Mouse (Mus musculus) yolk sac, embryonic 10.5 days (tissue): ENCODE results near the gene Plpp1.

ENCODE experiments used
- DNase-seq: peaks from one replicate; pipeline ENCODE4 v3.0.0-alpha.2; 2017; ENCODE audit warnings: low spot score

Plpp1 gene

DNA sequence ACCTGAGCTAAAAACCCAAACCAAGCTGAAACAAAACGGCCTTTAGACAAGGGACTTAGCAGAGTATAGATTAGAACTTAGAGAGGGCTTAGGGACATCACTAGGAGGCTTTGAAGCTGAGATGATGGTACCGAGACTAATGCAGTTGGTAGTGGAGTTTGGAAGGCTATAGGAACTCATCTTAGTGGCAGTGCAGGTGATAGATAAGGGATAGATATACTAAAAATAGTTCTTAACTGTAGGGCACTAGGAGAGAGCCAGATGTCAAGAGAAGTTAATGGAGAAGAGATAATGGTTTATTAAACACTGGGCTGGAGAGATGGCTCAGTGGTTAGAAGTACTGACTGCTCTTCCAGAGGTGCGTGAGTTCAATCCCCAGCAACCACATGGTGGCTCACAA lies 15.4 kb downstream of the Plpp1 start:
- DNase-seq, result no peak

DNA sequence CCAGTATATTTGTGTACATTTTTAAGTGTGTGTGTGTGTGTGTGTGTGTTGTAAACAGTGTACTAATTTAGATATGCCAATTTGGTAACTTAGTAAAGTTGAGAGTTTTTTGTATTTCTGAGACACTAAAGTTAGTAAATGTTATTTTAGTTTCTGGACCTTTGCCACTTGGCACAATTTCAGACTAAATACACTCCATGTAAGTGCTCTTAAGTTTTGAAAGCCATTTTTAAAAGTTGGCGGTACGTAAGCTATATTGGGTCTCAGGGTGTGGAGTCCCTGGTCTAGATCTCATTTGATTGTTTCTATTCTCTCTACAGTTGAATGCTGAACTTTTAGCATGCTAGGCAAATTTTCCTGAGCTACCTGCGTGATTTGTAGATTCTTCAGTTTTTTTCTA lies 17.5 kb downstream of the Plpp1 start:
- no peak for DNase-seq

DNA sequence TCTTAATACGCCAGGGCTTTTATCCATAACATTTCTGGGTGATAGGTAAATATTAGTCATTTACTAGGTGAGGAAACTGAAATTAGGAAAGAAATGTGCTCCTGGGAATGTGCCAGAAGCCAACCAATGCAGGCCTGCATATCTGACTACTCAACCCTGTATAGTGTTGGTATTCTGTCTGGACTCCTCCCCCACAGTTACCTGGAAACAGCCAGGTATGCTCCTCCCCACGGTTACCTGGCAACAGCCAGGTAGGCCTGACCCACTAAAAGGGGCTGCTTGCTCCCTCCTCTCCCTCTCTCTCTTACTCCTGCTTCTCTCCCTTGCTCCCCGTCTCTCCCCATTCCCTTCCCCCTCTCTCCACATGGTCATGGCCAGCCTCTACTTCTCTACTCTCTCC lies 21.8 kb downstream of the Plpp1 start:
- no peak for DNase-seq

DNA sequence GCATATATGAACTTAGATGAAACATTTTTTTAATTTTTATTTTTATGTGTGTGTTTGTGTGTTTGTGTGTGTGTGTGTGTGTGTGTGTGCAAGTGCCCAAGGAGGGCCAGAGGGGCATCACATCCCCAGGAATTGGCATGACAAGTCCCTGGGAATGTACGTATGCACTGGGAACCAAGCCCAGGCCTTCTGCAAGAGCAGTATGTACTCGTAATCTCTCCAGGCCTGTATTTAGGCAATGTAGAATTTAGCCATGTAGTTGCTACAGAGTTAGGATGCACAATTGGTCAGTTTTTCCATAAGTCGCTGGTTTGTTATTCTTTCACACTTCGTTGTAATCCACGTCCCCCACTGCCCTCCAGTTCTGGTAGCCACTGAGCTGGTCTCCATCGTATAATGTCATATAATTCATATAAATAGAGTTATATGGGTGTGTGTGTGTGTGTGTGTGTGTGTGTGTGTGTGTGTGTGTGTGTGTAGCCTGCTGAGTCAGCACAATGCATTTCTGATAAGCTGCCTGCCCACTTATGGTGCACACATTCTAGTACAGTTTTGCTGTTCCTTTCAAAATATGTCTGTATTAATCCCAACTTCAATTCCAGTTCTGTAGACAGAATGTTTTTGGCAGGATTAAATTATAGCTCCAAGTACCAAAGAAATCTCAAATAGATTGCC lies 22.8 kb downstream of the Plpp1 start:
- DNase-seq, result no peak

DNA sequence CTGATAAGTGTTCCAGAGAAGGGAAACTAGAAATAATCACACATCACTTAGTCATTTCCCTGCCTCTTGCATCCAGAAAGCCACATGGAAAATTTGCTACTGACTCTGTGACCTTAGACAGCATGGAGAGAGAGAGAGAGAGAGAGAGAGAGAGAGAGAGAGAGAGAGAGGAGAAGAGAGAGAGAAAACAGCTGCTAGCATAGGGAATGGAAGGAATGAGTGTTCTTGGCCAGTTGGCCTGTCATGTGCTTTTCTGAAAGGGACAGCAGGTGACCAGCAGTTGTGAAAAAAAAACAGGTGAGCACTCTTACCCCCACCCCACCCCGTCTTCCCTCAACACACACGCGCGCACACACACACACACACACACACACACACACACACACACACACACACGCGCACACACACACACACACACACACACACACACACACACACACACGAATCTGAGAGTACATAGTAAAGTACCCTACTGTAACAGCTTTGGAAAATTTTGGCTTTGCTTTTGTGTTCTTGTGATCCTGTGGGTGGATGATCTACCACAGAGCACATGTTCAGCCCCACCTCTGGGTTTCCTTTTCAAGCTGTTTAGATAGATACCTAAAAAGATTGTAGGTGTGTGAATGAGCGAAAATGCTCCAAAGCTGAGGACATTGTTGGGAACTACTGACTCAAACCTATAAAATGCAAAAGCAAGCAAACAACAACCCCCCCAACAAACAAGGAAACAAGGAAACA lies 23.5 kb downstream of the Plpp1 start:
- no peak for DNase-seq

DNA sequence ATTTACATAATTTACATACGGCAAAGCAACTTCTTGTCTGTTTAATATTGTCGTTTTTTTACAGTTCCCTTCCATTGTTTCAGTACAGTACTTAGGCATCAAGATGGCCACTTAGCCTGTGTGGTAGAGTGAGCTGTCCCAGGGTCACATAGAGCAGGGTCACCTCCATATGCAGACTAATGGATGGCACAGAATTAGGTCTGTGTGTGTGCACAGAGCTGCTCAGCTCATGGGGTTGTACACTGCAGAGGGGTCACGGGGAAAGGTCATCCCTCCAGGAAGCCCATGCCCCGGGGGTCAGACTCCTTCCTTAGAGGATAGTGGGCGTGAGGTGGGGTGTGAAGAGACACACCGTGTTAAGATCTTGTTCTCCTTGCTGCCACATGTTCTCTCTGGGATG lies 24.9 kb downstream of the Plpp1 start:
- no peak for DNase-seq

DNA sequence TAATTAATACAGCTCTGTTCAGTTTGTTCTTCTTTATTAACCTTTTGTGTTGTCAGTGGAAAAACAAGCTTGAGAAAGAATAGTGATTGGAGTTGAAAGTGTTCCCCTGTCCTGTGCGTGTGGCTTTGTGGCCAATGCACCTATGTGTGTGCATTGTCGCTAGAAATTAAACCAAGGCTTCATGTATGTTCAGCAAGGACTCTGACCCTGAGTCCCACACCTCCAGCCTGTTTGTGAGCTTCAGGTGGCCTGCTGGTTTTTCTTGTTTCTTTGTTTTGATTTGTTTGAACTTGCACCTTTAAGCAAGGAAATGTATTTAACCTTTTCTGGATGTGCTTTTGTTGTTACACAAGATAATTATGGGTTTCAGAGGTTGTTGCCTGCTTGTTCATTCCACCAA lies 29.0 kb downstream of the Plpp1 start:
- no peak for DNase-seq

DNA sequence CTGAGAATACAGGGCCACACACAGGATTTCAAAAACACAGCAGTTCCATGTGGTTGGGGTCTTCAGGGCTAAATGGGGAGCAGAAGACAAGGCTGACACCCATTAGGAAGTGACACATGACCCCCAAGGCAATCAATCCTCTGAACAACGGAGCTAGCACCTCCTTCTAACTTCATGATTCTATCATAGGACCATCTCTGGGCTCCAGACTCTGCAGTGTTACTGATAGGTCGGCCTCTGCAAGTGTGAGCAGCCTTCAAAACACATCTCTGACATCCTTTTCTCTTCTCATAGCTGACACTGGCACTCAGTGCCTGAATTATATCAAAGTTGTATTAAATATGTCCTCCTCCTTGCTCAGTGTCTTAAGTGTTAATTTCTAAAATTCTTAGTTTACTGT lies 32.0 kb downstream of the Plpp1 start:
- no peak for DNase-seq

DNA sequence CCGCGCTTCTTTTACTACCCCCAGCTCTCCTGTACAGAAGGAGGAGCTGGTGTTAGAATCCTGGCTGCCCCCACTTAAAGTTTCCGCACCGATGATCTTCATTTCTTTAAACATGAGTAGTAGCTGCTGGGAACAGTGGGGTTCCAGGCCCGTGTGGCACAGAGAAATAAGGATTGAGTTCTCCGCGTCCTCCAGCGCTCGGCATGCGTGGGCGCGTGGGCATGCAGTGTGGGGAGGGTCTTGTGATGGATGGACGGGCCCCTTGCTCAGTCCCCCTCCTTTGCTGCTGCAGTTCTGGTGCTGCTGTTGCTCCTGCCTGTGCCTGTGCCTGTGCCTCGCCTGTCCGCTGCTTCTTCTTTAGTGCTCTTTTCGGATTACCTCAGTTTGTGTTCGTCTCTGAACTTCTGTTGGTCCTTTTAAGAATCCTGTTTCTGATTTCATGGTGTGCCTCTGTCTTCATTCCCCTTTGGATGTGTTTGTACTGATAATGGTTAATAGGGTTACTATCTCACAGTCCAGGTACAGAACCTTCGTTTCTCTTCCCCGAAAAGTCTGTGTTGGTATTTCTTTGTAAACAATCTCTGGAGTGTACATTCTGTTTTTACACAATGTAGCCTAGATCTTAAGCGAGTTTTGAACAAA lies 32.8 kb downstream of the Plpp1 start:
- DNase-seq, result no peak

DNA sequence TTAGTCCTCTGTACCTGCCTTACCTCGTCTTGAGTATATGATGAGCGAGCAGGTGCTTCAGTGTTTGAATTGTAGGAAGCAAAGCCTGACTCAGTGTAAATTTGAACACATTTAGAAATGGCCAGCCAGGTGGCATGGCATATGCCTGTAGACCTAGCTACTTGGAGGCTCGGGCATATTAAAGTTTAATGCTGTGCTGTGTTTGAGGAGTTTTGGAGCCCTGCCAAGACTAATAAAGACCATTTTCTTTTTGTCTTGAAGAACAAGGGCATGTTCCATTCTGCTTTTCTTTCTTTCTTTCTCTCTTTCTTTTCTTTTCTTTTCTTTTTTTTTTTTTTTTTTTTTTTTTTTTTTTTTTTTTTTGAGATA lies 33.3 kb downstream of the Plpp1 start:
- no peak for DNase-seq

DNA sequence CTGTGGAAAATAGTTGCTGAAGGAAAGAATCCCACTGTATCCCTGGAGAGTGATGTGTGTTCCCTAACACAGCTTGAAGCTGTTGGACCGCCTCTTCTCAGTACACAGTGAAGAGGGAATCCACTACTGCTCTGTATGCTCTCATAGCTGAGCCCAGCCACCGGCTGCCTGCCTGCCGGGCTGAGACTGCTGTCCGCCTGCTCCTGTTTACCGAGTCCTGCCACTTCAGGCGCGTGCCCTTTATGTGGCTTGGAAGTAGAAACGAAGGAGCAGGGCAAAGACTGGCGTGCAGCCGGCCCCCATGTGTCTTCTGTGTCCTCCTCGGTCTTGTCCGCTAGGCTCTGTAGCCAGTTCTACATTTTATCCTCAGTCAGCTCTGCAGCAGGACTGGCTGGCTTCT lies 34.5 kb downstream of the Plpp1 start:
- no peak for DNase-seq

DNA sequence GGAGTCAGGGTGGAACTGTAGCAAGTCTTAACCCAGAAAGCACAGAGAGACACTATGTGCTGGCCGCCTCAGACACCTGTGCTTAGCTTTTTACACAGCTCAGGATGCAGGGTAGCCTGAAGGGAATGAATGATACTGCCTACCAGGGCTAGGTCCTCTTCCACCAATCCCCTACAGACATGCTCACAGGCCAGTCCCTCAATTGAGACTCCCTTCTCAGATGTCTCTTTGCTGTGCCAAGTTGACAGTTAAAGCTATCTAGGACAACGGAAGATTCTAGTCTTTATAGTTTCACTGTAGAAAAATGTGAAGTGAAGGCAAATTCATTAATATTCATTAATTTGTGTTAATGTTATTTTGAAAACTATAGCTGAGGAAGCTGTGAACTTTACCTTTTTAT lies 36.4 kb downstream of the Plpp1 start:
- no peak for DNase-seq

DNA sequence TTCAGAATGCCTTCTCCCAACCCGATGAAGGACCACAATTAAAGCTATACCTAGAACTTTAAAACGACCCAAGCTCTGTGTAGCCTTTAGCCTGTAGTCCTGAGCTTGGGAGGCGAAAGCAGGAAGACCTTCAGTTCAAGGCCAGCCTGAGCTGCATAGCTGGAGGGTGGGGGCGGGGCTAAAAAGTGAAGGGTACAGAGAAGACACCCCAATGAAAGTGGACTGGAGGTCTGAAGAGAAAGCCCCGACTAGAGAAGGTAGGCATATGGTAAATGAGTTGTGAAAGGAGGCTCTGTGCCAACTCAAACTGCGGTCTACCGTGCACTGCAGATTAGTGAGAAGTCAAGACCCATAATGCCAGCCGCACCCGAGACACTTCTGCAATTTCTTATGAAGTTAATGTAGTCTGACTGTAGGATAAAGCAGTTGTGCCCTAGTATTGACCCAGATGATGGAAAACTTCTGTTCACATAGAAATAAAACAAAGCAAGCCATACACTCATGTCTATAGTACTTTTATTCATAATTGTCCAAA lies 37.1 kb downstream of the Plpp1 start:
- DNase-seq, result no peak

DNA sequence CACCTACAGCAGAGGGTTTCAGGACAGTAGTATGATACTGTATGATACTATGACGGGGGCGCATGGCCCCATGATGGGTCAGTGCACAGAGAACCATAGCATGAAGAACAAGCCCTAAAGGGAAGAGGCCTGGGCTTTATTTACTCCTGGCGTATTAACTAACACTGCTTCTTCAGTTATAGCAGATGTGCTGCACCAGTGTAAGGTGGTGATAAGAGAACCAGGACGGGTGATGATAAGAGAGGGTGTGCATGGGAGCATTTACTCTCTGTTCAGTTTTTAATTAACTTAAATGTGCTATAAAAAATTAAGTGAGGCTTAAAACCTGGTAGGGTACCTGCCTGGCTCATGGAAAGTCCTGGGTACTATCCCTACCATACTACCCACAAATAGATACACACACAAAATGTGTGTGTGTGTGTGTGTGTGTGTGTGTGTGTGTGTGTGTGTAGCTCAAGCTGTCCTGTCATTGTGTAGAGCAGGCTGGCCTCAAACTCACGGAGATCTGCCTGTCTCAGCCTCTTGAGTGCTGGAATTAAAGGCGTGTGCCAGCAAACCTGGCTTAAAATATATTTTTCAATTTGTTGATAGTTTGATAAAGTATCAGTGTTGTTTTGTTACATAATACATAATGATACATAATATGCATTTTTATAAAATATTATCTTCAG lies 38.1 kb downstream of the Plpp1 start:
- no peak for DNase-seq

DNA sequence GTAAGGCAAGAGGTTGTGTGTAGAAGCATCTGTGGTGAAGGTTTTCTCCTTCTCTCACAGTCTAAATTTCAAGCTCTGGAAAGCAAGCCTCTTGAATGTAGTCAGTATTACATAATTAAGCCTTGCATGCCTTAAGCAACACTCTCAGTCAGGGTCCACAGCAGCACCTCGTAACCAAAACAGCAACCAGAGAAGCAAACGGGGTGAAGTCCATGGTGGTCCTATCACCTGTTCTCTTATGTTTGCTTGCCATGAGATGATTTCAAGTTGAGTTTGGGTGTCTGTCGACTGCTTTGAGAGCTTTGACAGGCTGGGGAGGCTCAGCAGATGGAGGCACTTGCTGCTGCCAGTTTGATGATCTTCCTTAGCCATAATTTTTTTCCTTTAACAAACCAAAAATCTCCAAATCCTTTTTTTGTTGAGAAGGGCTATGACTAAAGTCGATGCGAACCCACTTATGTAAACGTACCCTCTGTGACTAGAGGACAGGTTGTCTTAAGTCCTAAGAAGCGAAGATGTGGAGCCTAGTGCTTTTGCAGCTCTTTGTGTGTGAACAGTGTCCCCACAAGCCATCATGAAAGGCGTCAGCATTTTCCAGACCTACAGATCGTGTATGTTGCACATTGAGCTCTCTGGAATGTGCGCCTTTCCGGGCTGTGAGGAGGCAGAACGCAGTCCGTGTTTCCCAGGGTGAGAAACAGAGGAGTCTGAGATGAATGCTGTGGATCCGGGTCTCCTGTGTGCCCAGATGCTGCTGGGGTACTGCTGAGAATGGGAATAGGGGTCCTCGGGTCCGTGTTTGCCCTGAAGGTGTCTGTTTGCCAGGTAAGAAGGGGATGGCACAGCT lies 39.9 kb downstream of the Plpp1 start:
- no peak for DNase-seq

DNA sequence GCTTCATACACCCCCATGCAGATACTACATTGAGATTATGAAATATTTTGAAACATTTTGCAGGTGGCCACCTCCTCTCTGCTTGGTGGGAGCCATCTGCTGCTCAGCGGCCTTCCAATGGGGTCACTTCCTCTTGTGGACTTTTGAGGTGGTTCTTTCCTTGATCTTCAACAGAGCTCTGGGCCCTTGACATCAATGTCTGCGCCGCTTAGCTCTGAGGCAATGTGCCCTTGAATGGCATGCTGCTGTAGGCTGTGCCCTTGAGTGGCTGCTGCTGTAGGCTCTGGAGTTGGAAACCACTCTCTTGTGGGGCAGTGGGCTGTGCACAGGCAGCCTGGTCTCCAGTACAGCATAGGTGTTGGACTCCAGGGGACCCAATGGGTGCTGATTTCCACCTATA lies 45.3 kb downstream of the Plpp1 start:
- DNase-seq, result no peak

DNA sequence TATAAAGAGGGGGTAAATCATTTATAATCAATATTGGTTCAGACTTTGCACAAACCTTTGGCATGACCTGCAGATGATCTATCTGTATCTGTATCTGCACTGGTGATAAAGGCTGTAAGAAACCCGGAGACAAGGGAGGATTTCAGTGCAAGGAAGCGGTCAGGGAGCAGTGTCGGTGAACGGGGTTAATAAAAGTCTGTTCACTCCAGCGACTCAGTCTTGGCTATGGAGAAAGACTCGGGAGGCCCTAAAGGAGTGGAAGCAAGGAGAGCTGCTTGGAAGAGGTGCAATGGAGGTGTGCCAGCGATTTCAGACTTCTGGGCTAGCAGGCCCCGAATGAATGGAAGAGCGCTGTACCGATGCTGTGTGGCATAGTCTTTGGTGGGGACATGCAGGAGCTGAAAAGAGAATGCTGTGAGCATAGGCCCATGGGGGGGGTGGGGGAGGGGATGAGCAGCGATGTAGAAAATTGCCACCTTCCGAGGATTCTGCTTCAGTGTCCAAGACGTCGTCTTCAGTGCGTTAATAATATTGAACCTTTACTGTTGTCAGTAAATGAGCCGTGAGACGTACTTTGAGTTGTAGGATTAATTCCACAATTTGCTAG lies 53.2 kb downstream of the Plpp1 start:
- DNase-seq, result no peak

DNA sequence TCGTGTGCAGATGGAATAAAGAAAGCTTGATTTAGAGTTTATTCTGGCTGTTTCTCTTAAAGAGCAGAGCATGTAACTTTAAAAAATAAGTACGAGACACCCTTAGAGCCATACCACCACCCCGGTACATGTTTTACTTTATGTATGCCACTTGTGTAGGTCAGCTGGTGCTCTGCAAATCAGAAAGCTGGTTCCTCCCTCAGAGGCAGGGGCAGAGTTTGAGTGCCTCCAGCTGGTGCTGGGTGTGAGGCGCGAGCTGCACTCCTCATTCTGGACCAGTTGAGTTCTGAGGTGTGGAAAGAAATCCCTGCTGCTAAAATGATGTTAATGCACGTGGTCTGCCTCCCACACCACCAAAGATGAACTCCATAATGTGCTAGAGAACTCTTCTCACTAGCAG lies 53.8 kb downstream of the Plpp1 start:
- no peak for DNase-seq

DNA sequence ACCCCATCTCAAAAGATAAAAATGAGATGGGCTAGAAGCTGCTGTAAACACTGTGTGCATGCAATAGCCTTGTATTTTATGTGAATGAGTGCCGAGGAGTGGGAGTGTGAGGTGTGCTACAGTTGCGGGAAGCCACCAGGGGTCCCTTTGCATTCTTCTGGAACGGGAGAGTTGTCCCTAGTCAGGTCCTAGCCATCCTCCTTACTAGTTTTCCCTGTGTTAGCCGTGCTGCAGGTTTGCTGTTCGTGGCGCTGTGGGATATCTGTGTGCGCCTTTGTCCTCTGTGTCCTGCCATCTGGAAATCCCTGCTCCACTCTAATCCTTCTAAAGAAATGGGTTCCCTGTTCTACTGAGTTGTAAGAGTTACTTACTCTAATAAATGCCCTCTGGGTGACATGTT lies 57.3 kb downstream of the Plpp1 start:
- DNase-seq, result no peak

DNA sequence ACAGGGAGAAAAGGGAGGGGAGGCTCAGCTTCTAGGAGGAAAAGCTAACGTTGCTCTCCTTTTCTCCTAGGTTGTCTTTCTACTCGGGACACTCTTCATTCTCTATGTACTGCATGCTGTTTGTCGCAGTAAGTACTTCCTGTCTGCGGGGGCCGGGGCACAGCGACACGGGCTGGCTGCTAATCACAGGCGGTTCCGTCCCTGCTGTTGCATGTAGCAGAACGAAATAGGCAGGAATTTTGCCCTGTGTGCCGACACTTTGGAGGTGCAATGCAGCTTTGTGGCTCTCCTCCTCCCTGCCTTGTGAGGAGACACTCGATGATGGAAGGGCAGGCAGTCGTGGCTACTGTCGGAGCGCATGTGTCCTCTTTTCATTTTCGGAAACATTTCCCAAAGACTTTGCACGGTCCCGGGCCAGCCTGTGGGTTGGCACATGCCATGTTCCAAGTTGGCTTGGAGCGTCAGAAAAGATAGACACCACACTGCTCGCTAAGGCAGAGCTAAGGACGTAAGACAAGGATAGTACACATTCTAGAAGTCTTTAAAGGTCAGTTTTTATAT lies 59.1 kb downstream of the Plpp1 start:
- no peak for DNase-seq

DNA sequence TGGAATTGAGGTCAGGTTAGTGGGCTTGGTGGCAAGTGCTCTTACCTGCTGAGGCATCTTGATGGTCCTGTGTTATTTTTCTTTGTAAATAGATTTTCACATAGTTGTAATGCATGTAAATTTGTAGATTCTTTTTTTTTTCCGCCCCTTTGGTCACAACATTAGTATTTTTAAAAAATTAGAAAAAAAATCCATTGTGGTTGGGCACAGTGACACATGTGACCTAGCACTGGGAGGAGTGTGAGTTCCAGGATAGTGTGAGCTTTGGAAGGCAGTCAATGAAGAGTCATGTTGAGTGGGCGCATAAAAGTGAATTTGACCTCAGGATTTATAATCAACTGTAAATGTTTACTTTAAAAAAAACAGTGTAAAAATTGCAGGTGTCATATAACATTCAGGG lies 59.8 kb downstream of the Plpp1 start:
- no peak for DNase-seq
